Mouse (Mus musculus): Measurements from ENCODE around the gene Srgap2. TPM values are rescaled to one million over a fixed set of nuclear protein-coding genes. Genes with fewer than 3 reads are reported as not detected.

The Srgap2 gene
- polyA plus RNA-seq, 1 experiment from 2014 or later = 3.1 TPM

GRCm38 (mm10) chr1:131486094-131486850 lies 40.9 kb downstream of the Srgap2 start:
- Histone ChIP-seq H3K27ac (ENCODE audit: low read depth, low read length) (no peak overlapping the region), H3K4me2 (replicated peaks; ENCODE audit: low read depth) (no peak overlapping the region), H3K4me1 (replicated peaks; ENCODE audit: control insufficient read depth, insufficient read depth, low read length) (no peaks in the 10 kb centered on the region), H3K36me3 (ENCODE audit: control insufficient read depth, insufficient read depth) (no peaks in the 10 kb centered on the region), H3K4me3 (ENCODE audit: low read depth, low read length) (no peak overlapping the region), H3K27me3 (replicated peaks; ENCODE audit: control insufficient read depth, insufficient read depth, low read length) (no peaks in the 10 kb centered on the region), H3K9ac (ENCODE audit: low read depth, low read length) (no peak overlapping the region), H3K9me3 (ENCODE audit: control insufficient read depth) (no peaks in the 10 kb centered on the region)
- WGBS = 70% methylated on average over 5 of the region's 5 CpGs
- no peak for TF ChIP-seq CTCF (IDR thresholded peaks at IDR 0.05; ENCODE audit: low read depth)
- ATAC-seq = no peak

GRCm38 (mm10) chr1:131482242-131482641 lies 44.9 kb downstream of the Srgap2 start:
- Histone ChIP-seq H3K9me3 (ENCODE audit: control insufficient read depth) (no peaks in the 10 kb centered on the region), H3K9ac (ENCODE audit: low read depth, low read length) (no peak overlapping the region), H3K36me3 (ENCODE audit: control insufficient read depth, insufficient read depth) (no peaks in the 10 kb centered on the region), H3K27ac (ENCODE audit: low read depth, low read length) (no peak overlapping the region), H3K4me2 (replicated peaks; ENCODE audit: low read depth) (no peak overlapping the region), H3K27me3 (replicated peaks; ENCODE audit: control insufficient read depth, insufficient read depth, low read length) (no peaks in the 10 kb centered on the region), H3K4me3 (ENCODE audit: low read depth, low read length) (no peak overlapping the region), H3K4me1 (replicated peaks; ENCODE audit: control insufficient read depth, insufficient read depth, low read length) (no peaks in the 10 kb centered on the region)
- WGBS = 81% methylated on average over 3 of the region's 3 CpGs
- ATAC-seq = no peak
- no peak for TF ChIP-seq CTCF (IDR thresholded peaks at IDR 0.05; ENCODE audit: low read depth)

GRCm38 (mm10) chr1:131481391-131481790 lies 45.8 kb downstream of the Srgap2 start:
- H3K27me3 ChIP-seq (replicated peaks; ENCODE audit: control insufficient read depth, insufficient read depth, low read length) = no peaks in the 10 kb centered on the region
- H3K4me2 ChIP-seq (replicated peaks; ENCODE audit: low read depth) = no peak overlapping the region
- H3K4me1 ChIP-seq (replicated peaks; ENCODE audit: control insufficient read depth, insufficient read depth, low read length) = no peaks in the 10 kb centered on the region
- H3K27ac ChIP-seq (ENCODE audit: low read depth, low read length) = no peak overlapping the region
- no peak overlapping the region for H3K9ac ChIP-seq (ENCODE audit: low read depth, low read length)
- TF ChIP-seq CTCF (IDR thresholded peaks at IDR 0.05; ENCODE audit: low read depth) = no peak
- no peaks in the 10 kb centered on the region for H3K36me3 ChIP-seq (ENCODE audit: control insufficient read depth, insufficient read depth)
- no peaks in the 10 kb centered on the region for H3K9me3 ChIP-seq (ENCODE audit: control insufficient read depth)
- no peak overlapping the region for H3K4me3 ChIP-seq (ENCODE audit: low read depth, low read length)
- ATAC-seq = no peak

GRCm38 (mm10) chr1:131478770-131479305 lies 48.3 kb downstream of the Srgap2 start:
- ATAC-seq = no peak
- Histone ChIP-seq H3K4me1 (replicated peaks; ENCODE audit: control insufficient read depth, insufficient read depth, low read length) (no peaks in the 10 kb centered on the region), H3K36me3 (ENCODE audit: control insufficient read depth, insufficient read depth) (no peaks in the 10 kb centered on the region), H3K9ac (ENCODE audit: low read depth, low read length) (no peak overlapping the region), H3K27ac (ENCODE audit: low read depth, low read length) (no peak overlapping the region), H3K4me3 (ENCODE audit: low read depth, low read length) (no peak overlapping the region), H3K27me3 (replicated peaks; ENCODE audit: control insufficient read depth, insufficient read depth, low read length) (no peaks in the 10 kb centered on the region), H3K4me2 (replicated peaks; ENCODE audit: low read depth) (no peak overlapping the region), H3K9me3 (ENCODE audit: control insufficient read depth) (no peaks in the 10 kb centered on the region)
- 51% methylated on average over 2 of the region's 2 CpGs for WGBS
- no peak for TF ChIP-seq CTCF (IDR thresholded peaks at IDR 0.05; ENCODE audit: low read depth)

- Histone ChIP-seq H3K9me3 (ENCODE audit: control insufficient read depth) (no peaks in the 10 kb centered on the region), H3K27me3 (replicated peaks; ENCODE audit: control insufficient read depth, insufficient read depth, low read length) (no peaks in the 10 kb centered on the region), H3K4me3 (ENCODE audit: low read depth, low read length) (no peak overlapping the region), H3K27ac (ENCODE audit: low read depth, low read length) (no peak overlapping the region), H3K4me2 (replicated peaks; ENCODE audit: low read depth) (no peak overlapping the region), H3K4me1 (replicated peaks; ENCODE audit: control insufficient read depth, insufficient read depth, low read length) (no peaks in the 10 kb centered on the region), H3K36me3 (ENCODE audit: control insufficient read depth, insufficient read depth) (no peaks in the 10 kb centered on the region), H3K9ac (ENCODE audit: low read depth, low read length) (no peak overlapping the region)
- ATAC-seq = no peak
- no peak for TF ChIP-seq CTCF (IDR thresholded peaks at IDR 0.05; ENCODE audit: low read depth)
Observed at GRCm38 (mm10) chr1:131475306-131475705, 51.8 kb downstream of the Srgap2 start.

- Histone ChIP-seq H3K4me3 (ENCODE audit: low read depth, low read length) (no peak overlapping the region), H3K9me3 (ENCODE audit: control insufficient read depth) (no peaks in the 10 kb centered on the region), H3K36me3 (ENCODE audit: control insufficient read depth, insufficient read depth) (no peaks in the 10 kb centered on the region), H3K4me1 (replicated peaks; ENCODE audit: control insufficient read depth, insufficient read depth, low read length) (no peaks in the 10 kb centered on the region), H3K9ac (ENCODE audit: low read depth, low read length) (no peak overlapping the region), H3K27ac (ENCODE audit: low read depth, low read length) (no peak overlapping the region), H3K4me2 (replicated peaks; ENCODE audit: low read depth) (no peak overlapping the region), H3K27me3 (replicated peaks; ENCODE audit: control insufficient read depth, insufficient read depth, low read length) (no peaks in the 10 kb centered on the region)
- TF ChIP-seq CTCF (IDR thresholded peaks at IDR 0.05; ENCODE audit: low read depth) = no peak
- no peak for ATAC-seq
Observed at GRCm38 (mm10) chr1:131473631-131474118, 53.5 kb downstream of the Srgap2 start.

Measured in intestine, postnatal 0 days (tissue).